Mouse (Mus musculus): ENCODE results near the gene Serpinc1. TPM values are rescaled to one million over a fixed set of nuclear protein-coding genes. Genes with fewer than 3 reads are reported as not detected.

Serpinc1 gene
- polyA plus RNA-seq, 1 experiment from 2014 or later: 2.1 TPM

- ATAC-seq (ENCODE audit: low FRiP score, low TSS enrichment): no peak
- Histone ChIP-seq H3K9ac (ENCODE audit: low read length) (no peak overlapping the region), H3K27ac (replicated peaks) (no peak overlapping the region), H3K9me3 (ENCODE audit: control insufficient read depth, low read length) (no peaks in the 10 kb centered on the region), H3K27me3 (ENCODE audit: control insufficient read depth, insufficient read depth, low read length) (no peaks in the 10 kb centered on the region), H3K4me3 (ENCODE audit: low read depth, low read length) (no peak overlapping the region), H3K4me2 (replicated peaks; ENCODE audit: low read depth) (no peak overlapping the region), H3K4me1 (replicated peaks; ENCODE audit: control insufficient read depth, insufficient read depth) (no peaks in the 10 kb centered on the region), H3K36me3 (ENCODE audit: control insufficient read depth, insufficient read depth, low read length) (no peaks in the 10 kb centered on the region; the same call in 1 of the 2 replicates)
- no peak for DNase-seq (ENCODE audit: low spot score)
- 88% methylated on average over 5 of the region's 5 CpGs for WGBS
- no peak for TF ChIP-seq EP300 (optimal IDR thresholded peaks at IDR 0.05)
- no peak for TF ChIP-seq CTCF (IDR thresholded peaks at IDR 0.05; ENCODE audit: low read depth)
Observed at GRCm38 (mm10) chr1:161006471-161006870, 28.1 kb downstream of the Serpinc1 start.

- ATAC-seq (ENCODE audit: low FRiP score, low TSS enrichment): no peak
- no peak overlapping the region for H3K27ac ChIP-seq (replicated peaks)
- no peak for DNase-seq (ENCODE audit: low spot score)
- no peak overlapping the region for H3K4me3 ChIP-seq (ENCODE audit: low read depth, low read length)
- no peaks in the 10 kb centered on the region for H3K27me3 ChIP-seq (ENCODE audit: control insufficient read depth, insufficient read depth, low read length)
- no peak for TF ChIP-seq CTCF (IDR thresholded peaks at IDR 0.05; ENCODE audit: low read depth)
- no peak for TF ChIP-seq EP300 (optimal IDR thresholded peaks at IDR 0.05)
- WGBS: 93% methylated on average over 2 of the region's 2 CpGs
- H3K9ac ChIP-seq (ENCODE audit: low read length): no peak overlapping the region
- no peak overlapping the region for H3K4me2 ChIP-seq (replicated peaks; ENCODE audit: low read depth)
- no peaks in the 10 kb centered on the region for H3K9me3 ChIP-seq (ENCODE audit: control insufficient read depth, low read length)
- H3K36me3 ChIP-seq (ENCODE audit: control insufficient read depth, insufficient read depth, low read length): no peaks in the 10 kb centered on the region; the same call in 1 of the 2 replicates
- H3K4me1 ChIP-seq (replicated peaks; ENCODE audit: control insufficient read depth, insufficient read depth): no peaks in the 10 kb centered on the region
Observed at GRCm38 (mm10) chr1:161008038-161008437, 29.7 kb downstream of the Serpinc1 start.

GRCm38 (mm10) chr1:161010436-161010835 is 32.1 kb downstream of the Serpinc1 start:
- Histone ChIP-seq H3K4me1 (replicated peaks; ENCODE audit: control insufficient read depth, insufficient read depth) (no peaks in the 10 kb centered on the region), H3K9ac (ENCODE audit: low read length) (no peak overlapping the region), H3K27me3 (ENCODE audit: control insufficient read depth, insufficient read depth, low read length) (no peaks in the 10 kb centered on the region), H3K36me3 (ENCODE audit: control insufficient read depth, insufficient read depth, low read length) (no peaks in the 10 kb centered on the region; the same call in 1 of the 2 replicates), H3K4me3 (ENCODE audit: low read depth, low read length) (no peak overlapping the region), H3K4me2 (replicated peaks; ENCODE audit: low read depth) (no peak overlapping the region), H3K27ac (replicated peaks) (no peak overlapping the region), H3K9me3 (ENCODE audit: control insufficient read depth, low read length) (no peaks in the 10 kb centered on the region)
- DNase-seq (ENCODE audit: low spot score) (no peak), ATAC-seq (ENCODE audit: low FRiP score, low TSS enrichment) (no peak)
- WGBS: 67% methylated on average over 4 of the region's 4 CpGs
- TF ChIP-seq CTCF (IDR thresholded peaks at IDR 0.05; ENCODE audit: low read depth) (no peak), EP300 (optimal IDR thresholded peaks at IDR 0.05) (no peak)

- H3K4me3 ChIP-seq (ENCODE audit: low read depth, low read length): no peak overlapping the region
- no peak overlapping the region for H3K9ac ChIP-seq (ENCODE audit: low read length)
- H3K36me3 ChIP-seq (ENCODE audit: control insufficient read depth, insufficient read depth, low read length): no peaks in the 10 kb centered on the region; the same call in 1 of the 2 replicates
- ATAC-seq (ENCODE audit: low FRiP score, low TSS enrichment) (no peak), DNase-seq (ENCODE audit: low spot score) (no peak)
- H3K9me3 ChIP-seq (ENCODE audit: control insufficient read depth, low read length): no peaks in the 10 kb centered on the region
- H3K4me2 ChIP-seq (replicated peaks; ENCODE audit: low read depth): no peak overlapping the region
- H3K4me1 ChIP-seq (replicated peaks; ENCODE audit: control insufficient read depth, insufficient read depth): no peaks in the 10 kb centered on the region
- no peaks in the 10 kb centered on the region for H3K27me3 ChIP-seq (ENCODE audit: control insufficient read depth, insufficient read depth, low read length)
- no peak overlapping the region for H3K27ac ChIP-seq (replicated peaks)
- TF ChIP-seq EP300 (optimal IDR thresholded peaks at IDR 0.05): no peak
- TF ChIP-seq CTCF (IDR thresholded peaks at IDR 0.05; ENCODE audit: low read depth): no peak
- WGBS: 76% methylated on average over 2 of the region's 2 CpGs
Observed at GRCm38 (mm10) chr1:161016378-161016777, 38.0 kb downstream of the Serpinc1 start.

GRCm38 (mm10) chr1:161020051-161020450 is 41.7 kb downstream of the Serpinc1 start:
- 94% methylated on average over 14 of the region's 14 CpGs for WGBS
- no peaks in the 10 kb centered on the region for H3K27me3 ChIP-seq (ENCODE audit: control insufficient read depth, insufficient read depth, low read length)

GRCm38 (mm10) chr1:161025410-161026210 is 47.2 kb downstream of the Serpinc1 start:
- no peak for DNase-seq (ENCODE audit: low spot score)
- Histone ChIP-seq H3K4me1 (replicated peaks; ENCODE audit: control insufficient read depth, insufficient read depth) (no peaks in the 10 kb centered on the region), H3K9me3 (ENCODE audit: control insufficient read depth, low read length) (no peaks in the 10 kb centered on the region), H3K27me3 (ENCODE audit: control insufficient read depth, insufficient read depth, low read length) (no peaks in the 10 kb centered on the region), H3K27ac (replicated peaks) (no peak overlapping the region), H3K36me3 (ENCODE audit: control insufficient read depth, insufficient read depth, low read length) (no peaks in the 10 kb centered on the region; the same call in none of the 2 replicates), H3K9ac (ENCODE audit: low read length) (no peak overlapping the region), H3K4me2 (replicated peaks; ENCODE audit: low read depth) (no peak overlapping the region), H3K4me3 (ENCODE audit: low read depth, low read length) (no peak overlapping the region)
- 56% methylated on average over 5 of the region's 5 CpGs for WGBS
- no peak for ATAC-seq (ENCODE audit: low FRiP score, low TSS enrichment)
- no peak for TF ChIP-seq EP300 (optimal IDR thresholded peaks at IDR 0.05)
- no peak for TF ChIP-seq CTCF (IDR thresholded peaks at IDR 0.05; ENCODE audit: low read depth)

More at GRCm38 (mm10) chr1:161020051-161020450, 41.7 kb downstream of the Serpinc1 start:
- ATAC-seq (ENCODE audit: low FRiP score, low TSS enrichment): no peak
- Histone ChIP-seq H3K9ac (ENCODE audit: low read length) (no peak overlapping the region), H3K4me1 (replicated peaks; ENCODE audit: control insufficient read depth, insufficient read depth) (no peaks in the 10 kb centered on the region), H3K36me3 (ENCODE audit: control insufficient read depth, insufficient read depth, low read length) (no peaks in the 10 kb centered on the region; the same call in none of the 2 replicates), H3K4me3 (ENCODE audit: low read depth, low read length) (no peak overlapping the region), H3K9me3 (ENCODE audit: control insufficient read depth, low read length) (no peaks in the 10 kb centered on the region), H3K4me2 (replicated peaks; ENCODE audit: low read depth) (no peak overlapping the region), H3K27ac (replicated peaks) (no peak overlapping the region)
- DNase-seq (ENCODE audit: low spot score): no peak
- TF ChIP-seq CTCF (IDR thresholded peaks at IDR 0.05; ENCODE audit: low read depth) (no peak), EP300 (optimal IDR thresholded peaks at IDR 0.05) (no peak)

All from stomach, postnatal 0 days (tissue).